Mouse (Mus musculus) forebrain, embryonic 14.5 days (tissue): ENCODE measurements around the gene Mmp9. TPM values are rescaled to one million over a fixed set of nuclear protein-coding genes. Genes with fewer than 3 reads are reported as not detected.

Experiments
- ATAC-seq: fragments of 200-750 bp; cut with Nextera tagmentation; 2 replicates; pipeline ENCODE4 v1.8.0; 2017; ENCODE audit warnings: mild to moderate bottlenecking, moderate library complexity
- DNase-seq: peaks from one replicate; pipeline ENCODE4 v3.0.0-alpha.2; 2015; ENCODE audit warnings: low spot score
- H3K27ac ChIP-seq: fragments of 300-500 bp; sonication (generic); 2 replicates; pipeline ENCODE4 v1.5.1; 2014; ENCODE audit warnings: low read depth, mild to moderate bottlenecking, control low read depth, low read length, moderate library complexity
- H3K27me3 ChIP-seq: fragments of 300-500 bp; sonication (generic); replicated peaks from 2 replicates; pipeline ENCODE4 v1.6.1; 2014; ENCODE audit warnings: low read length, control low read depth, mixed read lengths; ENCODE audit not compliant: control insufficient read depth, insufficient read depth
- H3K36me3 ChIP-seq: fragments of 300-500 bp; sonication (generic); 2 replicates; pipeline ENCODE4 v1.6.1; 2014; ENCODE audit warnings: low read length, control low read depth; ENCODE audit not compliant: control insufficient read depth, insufficient read depth
- H3K4me1 ChIP-seq: fragments of 300-500 bp; sonication (generic); 2 replicates; pipeline ENCODE4 v1.6.1; 2014; ENCODE audit warnings: antibody characterized with exemption, low read length, control low read depth; ENCODE audit not compliant: control insufficient read depth, insufficient read depth
- H3K4me2 ChIP-seq: fragments of 300-500 bp; sonication (generic); 2 replicates; pipeline ENCODE4 v1.6.1; 2014; ENCODE audit warnings: mild to moderate bottlenecking, control low read depth, low read length
- H3K4me3 ChIP-seq: fragments of 300-500 bp; sonication (generic); 2 replicates; pipeline ENCODE4 v1.5.1; 2014; ENCODE audit warnings: low read depth, low read length, control low read depth
- H3K9ac ChIP-seq: fragments of 300-500 bp; sonication (generic); 2 replicates; pipeline ENCODE4 v1.6.1; 2014; ENCODE audit warnings: mild to moderate bottlenecking, low read length, control low read depth, moderate library complexity
- H3K9me3 ChIP-seq: fragments of 300-500 bp; sonication (generic); replicated peaks from 2 replicates; pipeline ENCODE4 v1.6.1; 2016; ENCODE audit warnings: low read length, control low read depth, mixed read lengths; ENCODE audit not compliant: control insufficient read depth
- WGBS: fragments of 180-500 bp; shearing (Covaris S2); extraction: QIAGEN DNeasy Blood & Tissue Kit; methylation state at CpG from one replicate; pipeline ENCODE4 v1.1.7; 2014; 5-methylcytosine and 5-hydroxymethylcytosine counted together
- polyA plus RNA-seq: library from polyadenylated mRNA; unstranded; fragments of >200 nt; fragmentation: Nextera tagmentation; extraction: Ambion mirVana; gene quantifications from 2 replicates; pipeline ENCODE4 v1.2.1, GENCODE M21; 2014

Mmp9 gene
- polyA plus RNA-seq, 1 experiment from 2014 or later = 12.8 TPM

DNA sequence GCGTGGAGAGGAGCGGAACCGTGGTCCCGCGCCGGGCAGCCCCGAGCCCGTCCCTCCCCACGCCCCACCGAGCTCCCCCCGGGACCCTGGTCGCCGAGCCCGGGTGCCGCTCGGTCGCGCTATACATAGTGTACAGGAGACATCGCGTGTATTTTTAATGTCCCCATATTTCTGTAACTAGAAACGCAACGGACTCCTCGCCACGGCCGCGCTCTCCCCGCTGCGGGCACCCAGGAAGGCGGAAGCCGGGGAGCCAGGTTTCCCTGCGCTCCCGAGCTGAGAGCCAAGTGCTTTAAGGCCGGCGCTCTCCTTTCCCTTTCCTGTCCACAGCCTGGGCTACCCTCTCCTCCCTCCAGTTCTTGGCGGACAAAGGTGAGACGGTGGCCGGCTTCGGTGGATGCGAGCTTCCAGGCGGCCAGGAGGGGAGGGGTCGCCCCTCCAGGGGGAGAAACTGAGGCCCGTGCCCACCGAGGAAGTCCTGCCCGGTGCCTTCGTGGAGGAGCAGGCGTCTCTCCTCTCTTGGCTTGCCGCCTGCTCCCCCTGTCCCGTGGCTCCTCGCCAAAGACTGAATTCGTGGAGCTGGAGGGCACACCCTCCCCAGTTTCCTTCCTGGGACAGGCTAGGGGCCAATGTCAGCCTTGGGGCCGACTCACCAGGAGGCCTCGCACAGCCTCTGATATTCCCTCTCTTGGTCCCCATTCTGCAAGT lies 57.3 kb downstream of the Mmp9 start:
- ATAC-seq = 0 out of 2 replicates have a peak, but pooled peaks have one; percentile 35
- Histone ChIP-seq H3K27ac (no peak overlapping the region), H3K9me3 (no peaks in the 10 kb centered on the region), H3K4me2 (peak overlapping the region; percentile 41), H3K27me3 (peaks cover 15% of the 10 kb centered on the region), H3K4me1 (no peaks in the 10 kb centered on the region), H3K4me3 (peak overlapping the region; percentile 15), H3K9ac (peak overlapping the region; percentile 50), H3K36me3 (peaks cover 47% of the 10 kb centered on the region)
- WGBS = 2% methylated on average over 48 of the region's 52 CpGs
- peak; percentile 28 for DNase-seq

GRCm38 (mm10) chr2:165001958-165002357 lies 61.4 kb downstream of the Mmp9 start:
- H3K4me1 ChIP-seq = no peaks in the 10 kb centered on the region
- H3K9ac ChIP-seq = no peak overlapping the region
- no peak overlapping the region for H3K4me3 ChIP-seq
- ATAC-seq = no peak
- peaks cover 84% of the 10 kb centered on the region for H3K36me3 ChIP-seq
- H3K27me3 ChIP-seq = peaks cover 15% of the 10 kb centered on the region; the same call in 1 of the 2 replicates
- no peak overlapping the region for H3K27ac ChIP-seq
- 92% methylated on average over 13 of the region's 13 CpGs for WGBS
- no peaks in the 10 kb centered on the region for H3K9me3 ChIP-seq
- no peak for DNase-seq
- H3K4me2 ChIP-seq = no peak overlapping the region

DNA sequence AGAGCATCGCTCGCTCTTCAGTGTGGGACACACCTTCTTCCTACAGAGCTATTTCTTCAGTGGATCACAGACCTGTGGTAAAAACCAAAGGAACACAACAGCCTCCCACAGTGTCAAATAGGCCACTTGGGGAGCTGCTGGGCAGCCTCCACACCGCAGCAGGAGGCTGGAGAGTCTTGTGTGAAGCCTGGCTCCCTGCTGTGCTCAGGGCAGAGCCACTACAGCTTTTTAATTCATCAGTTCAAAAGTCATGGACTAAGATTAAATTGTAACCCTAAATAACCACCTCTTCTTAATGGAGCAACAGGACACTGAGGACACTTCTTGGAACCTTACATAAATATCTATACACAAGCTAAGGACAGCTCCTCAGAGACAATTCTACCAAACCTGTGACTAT lies 62.5 kb downstream of the Mmp9 start:
- Histone ChIP-seq H3K27me3 (peaks cover 9% of the 10 kb centered on the region; the same call in 1 of the 2 replicates), H3K4me1 (no peaks in the 10 kb centered on the region), H3K27ac (no peak overlapping the region), H3K9me3 (no peaks in the 10 kb centered on the region), H3K36me3 (peaks cover 96% of the 10 kb centered on the region), H3K9ac (no peak overlapping the region), H3K4me2 (no peak overlapping the region), H3K4me3 (no peak overlapping the region)
- ATAC-seq = no peak
- WGBS = 73% methylated on average over 3 of the region's 3 CpGs
- no peak for DNase-seq

DNA sequence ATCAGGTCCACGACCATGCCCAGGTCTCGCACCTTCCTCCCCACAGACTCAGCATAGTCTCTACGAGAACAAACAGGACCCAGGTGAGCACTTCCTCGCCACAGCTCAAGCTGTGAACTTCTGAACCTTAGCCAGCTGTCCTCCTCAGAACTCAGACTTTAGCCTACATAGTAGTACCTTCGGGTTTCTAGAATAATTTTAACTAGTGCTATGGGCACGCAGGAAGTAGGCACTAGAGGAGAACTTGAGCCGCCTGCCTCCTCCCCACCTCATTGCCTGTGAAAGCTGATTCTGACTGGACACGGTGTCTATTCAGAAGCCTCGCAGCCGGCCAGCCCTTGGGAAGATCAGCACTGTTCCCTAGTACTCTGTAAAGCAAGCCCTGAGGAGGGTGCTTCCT lies 63.7 kb downstream of the Mmp9 start:
- H3K27me3 ChIP-seq = no peaks in the 10 kb centered on the region; the same call in 1 of the 2 replicates
- peaks cover 100% of the 10 kb centered on the region for H3K36me3 ChIP-seq
- no peak overlapping the region for H3K9ac ChIP-seq
- H3K4me2 ChIP-seq = no peak overlapping the region
- no peaks in the 10 kb centered on the region for H3K9me3 ChIP-seq
- ATAC-seq (no peak), DNase-seq (no peak)
- no peaks in the 10 kb centered on the region for H3K4me1 ChIP-seq
- H3K4me3 ChIP-seq = no peak overlapping the region
- whole genome bisulfite sequencing = 92% methylated on average over 10 of the region's 10 CpGs
- H3K27ac ChIP-seq = no peak overlapping the region

Other genes starting within 250 kb of the Mmp9 start
- gene Spint4, start 242.3 kb upstream of the Mmp9 start, polyA plus RNA-seq = not detected in 2 replicates
- not detected in 2 replicates for gene Spint5, start 225.5 kb upstream of the Mmp9 start, polyA plus RNA-seq
- gene Wfdc3, start 194.8 kb upstream of the Mmp9 start, polyA plus RNA-seq = 0.35 and 0.77 TPM in 2 replicates
- gene Dnttip1, start 194.8 kb upstream of the Mmp9 start, polyA plus RNA-seq = 62.2 and 64.9 TPM in 2 replicates
- 162 and 198 TPM in 2 replicates for gene Ube2c, start 170.9 kb upstream of the Mmp9 start, polyA plus RNA-seq
- gene Tnnc2, start 160.8 kb upstream of the Mmp9 start, polyA plus RNA-seq = not detected in 2 replicates
- gene Snx21, start 155.0 kb upstream of the Mmp9 start, polyA plus RNA-seq = 20.4 and 22.8 TPM in 2 replicates
- 12.0 and 14.3 TPM in 2 replicates for gene Acot8, start 135.9 kb upstream of the Mmp9 start, polyA plus RNA-seq
- gene Zswim3, start 135.7 kb upstream of the Mmp9 start, polyA plus RNA-seq = 13.0 and 15.0 TPM in 2 replicates
- 19.5 and 23.5 TPM in 2 replicates for gene Zswim1, start 118.1 kb upstream of the Mmp9 start, polyA plus RNA-seq
- 0.30 TPM in 1 of 2 replicates, not detected in the other for gene Spata25, start 112.2 kb upstream of the Mmp9 start, polyA plus RNA-seq
- 79.5 and 84.4 TPM in 2 replicates for gene Ctsa, start 107.9 kb upstream of the Mmp9 start, polyA plus RNA-seq
- gene Neurl2, start 107.3 kb upstream of the Mmp9 start, polyA plus RNA-seq = 3.9 and 5.8 TPM in 2 replicates
- 58.4 and 80.3 TPM in 2 replicates for gene Pltp, start 83.1 kb upstream of the Mmp9 start, polyA plus RNA-seq
- 83.9 and 85.1 TPM in 2 replicates for gene Pcif1, start 61.5 kb upstream of the Mmp9 start, polyA plus RNA-seq
- gene Zfp335, start 29.0 kb upstream of the Mmp9 start, polyA plus RNA-seq = 8.9 and 13.4 TPM in 2 replicates
- 15.1 and 17.7 TPM in 2 replicates for gene Slc12a5, start 20.0 kb downstream of the Mmp9 start, polyA plus RNA-seq
- 69.6 and 95.3 TPM in 2 replicates for gene Ncoa5, start 94.1 kb downstream of the Mmp9 start, polyA plus RNA-seq
- 7.4 and 8.2 TPM in 2 replicates for gene Cd40, start 114.8 kb downstream of the Mmp9 start, polyA plus RNA-seq
- gene 1700025C18Rik, start 150.0 kb downstream of the Mmp9 start, polyA plus RNA-seq = not detected in 2 replicates